Mouse (Mus musculus) skeletal muscle tissue, postnatal 0 days (tissue): ENCODE results near the gene Sema3g. TPM values are rescaled to one million over a fixed set of nuclear protein-coding genes. Genes with fewer than 3 reads are reported as not detected.

ENCODE experiments used
- polyA plus RNA-seq: library from polyadenylated mRNA; unstranded; fragments of >200 nt; fragmentation: Nextera tagmentation; extraction: Ambion mirVana; gene quantifications from 2 replicates; pipeline ENCODE4 v1.2.1, GENCODE M21; 2015

Gene Sema3g
- polyA plus RNA-seq, result 0.78 and 1.1 TPM in 2 replicates

GRCm38 (mm10) chr14:31217666-31218065, at the start of gene Sema3g:
TSS of gene Sema3g (plus strand) at chr14:31217860.

GRCm38 (mm10) chr14:31168425-31168824, 49.2 kb upstream of the Sema3g start, which contains the start of gene Stab1:
TSS of gene Stab1 (minus strand) at chr14:31168641.

GRCm38 (mm10) chr14:31208084-31208483, 9.6 kb upstream of the Sema3g start, which contains the start of gene Tnnc1:
TSS of gene Tnnc1 (plus strand) at chr14:31208312.

GRCm38 (mm10) chr14:31216846-31217245, 814 bp upstream of the Sema3g start, which contains the start of gene Nisch:
TSS of gene Nisch (minus strand) at chr14:31216946.

GRCm38 (mm10) chr14:31251084-31251604, 33.5 kb downstream of the Sema3g start, which contains the start of the genes Phf7 and Bap1:
TSS of gene Phf7 (minus strand) at chr14:31251317.
TSS of gene Bap1 (plus strand) at chr14:31251450.

Other genes starting within 250 kb of the Sema3g start
- gene Glt8d1, start 216.5 kb upstream of the Sema3g start, polyA plus RNA-seq, result 33.0 and 34.6 TPM in 2 replicates
- gene Spcs1, start 216.2 kb upstream of the Sema3g start, polyA plus RNA-seq, result 380 and 384 TPM in 2 replicates
- 59.3 and 60.2 TPM in 2 replicates for gene Pbrm1, start 198.7 kb upstream of the Sema3g start, polyA plus RNA-seq
- 54.7 and 56.1 TPM in 2 replicates for gene Gnl3, start 198.7 kb upstream of the Sema3g start, polyA plus RNA-seq
- gene Smim4, start 88.9 kb upstream of the Sema3g start, polyA plus RNA-seq, result 82.9 and 83.3 TPM in 2 replicates
- gene Nt5dc2, start 86.8 kb upstream of the Sema3g start, polyA plus RNA-seq, result 153 and 175 TPM in 2 replicates
- gene Stab1, start 49.2 kb upstream of the Sema3g start, polyA plus RNA-seq, result 31.4 and 46.9 TPM in 2 replicates
- 667 and 776 TPM in 2 replicates for gene Tnnc1, start 9.5 kb upstream of the Sema3g start, polyA plus RNA-seq
- gene Nisch, start 914 bp upstream of the Sema3g start, polyA plus RNA-seq, result 133 and 143 TPM in 2 replicates
- gene Phf7, start 33.5 kb downstream of the Sema3g start, polyA plus RNA-seq, result 14.0 and 14.6 TPM in 2 replicates
- gene Bap1, start 33.6 kb downstream of the Sema3g start, polyA plus RNA-seq, result 35.0 and 35.8 TPM in 2 replicates
- gene Dnah1, start 106.0 kb downstream of the Sema3g start, polyA plus RNA-seq, result 0.40 and 0.46 TPM in 2 replicates
- gene Capn7, start 118.8 kb downstream of the Sema3g start, polyA plus RNA-seq, result 24.5 and 25.0 TPM in 2 replicates
- gene Sh3bp5, start 218.2 kb downstream of the Sema3g start, polyA plus RNA-seq, result 47.5 and 49.3 TPM in 2 replicates